Mouse (Mus musculus) neural tube, embryonic 13.5 days (tissue): ENCODE measurements around the gene Clip4. TPM values are rescaled to one million over a fixed set of nuclear protein-coding genes. Genes with fewer than 3 reads are reported as not detected.
"Not testable (repeated sequence)": the region's sequence is repeated elsewhere in the genome, so short reads cannot be mapped to it uniquely, and the experiment has no call there.

ENCODE experiments used
- ATAC-seq: fragments of 200-750 bp; cut with Nextera tagmentation; 2 replicates; pipeline ENCODE4 v1.8.0; 2017; ENCODE audit warnings: low read depth, mild to moderate bottlenecking, moderate TSS enrichment, moderate library complexity
- H3K27ac ChIP-seq: fragments of 300-500 bp; sonication (generic); replicated peaks from 2 replicates; pipeline ENCODE4 v1.5.1; 2015; ENCODE audit warnings: moderate library complexity, mild to moderate bottlenecking, inconsistent platforms
- H3K27me3 ChIP-seq: fragments of 300-500 bp; sonication (generic); 2 replicates; pipeline ENCODE4 v1.6.1; 2015; ENCODE audit warnings: mild to moderate bottlenecking, inconsistent platforms
- H3K36me3 ChIP-seq: fragments of 300-500 bp; sonication (generic); 2 replicates; pipeline ENCODE4 v1.6.1; 2015; ENCODE audit warnings: mild to moderate bottlenecking, inconsistent platforms
- H3K4me1 ChIP-seq: fragments of 300-500 bp; sonication (generic); replicated peaks from 2 replicates; pipeline ENCODE4 v1.6.1; 2015; ENCODE audit warnings: inconsistent platforms
- H3K4me2 ChIP-seq: fragments of 300-500 bp; sonication (generic); 2 replicates; pipeline ENCODE4 v1.6.1; 2015; ENCODE audit warnings: inconsistent platforms, mild to moderate bottlenecking, moderate library complexity
- H3K4me3 ChIP-seq: fragments of 300-500 bp; sonication (generic); 2 replicates; pipeline ENCODE4 v1.5.1; 2015; ENCODE audit warnings: mild to moderate bottlenecking, inconsistent platforms
- H3K9ac ChIP-seq: fragments of 300-500 bp; sonication (generic); 2 replicates; pipeline ENCODE4 v1.6.1; 2015; ENCODE audit warnings: moderate library complexity, mild to moderate bottlenecking, inconsistent platforms
- H3K9me3 ChIP-seq: fragments of 300-500 bp; sonication (generic); 2 replicates; pipeline ENCODE4 v1.6.1; 2016; ENCODE audit warnings: inconsistent platforms
- WGBS: fragments of 180-500 bp; shearing (Covaris S2); methylation state at CpG from one replicate; pipeline ENCODE4 v1.1.7; 2015; 5-methylcytosine and 5-hydroxymethylcytosine counted together
- polyA plus RNA-seq: library from polyadenylated mRNA; unstranded; fragments of >200 nt; fragmentation: Nextera tagmentation; extraction: Ambion mirVana; gene quantifications from 2 replicates; pipeline ENCODE4 v1.2.1, GENCODE M21; 2015

Clip4 gene
- polyA plus RNA-seq: 9.5 and 11.3 TPM in 2 replicates

DNA sequence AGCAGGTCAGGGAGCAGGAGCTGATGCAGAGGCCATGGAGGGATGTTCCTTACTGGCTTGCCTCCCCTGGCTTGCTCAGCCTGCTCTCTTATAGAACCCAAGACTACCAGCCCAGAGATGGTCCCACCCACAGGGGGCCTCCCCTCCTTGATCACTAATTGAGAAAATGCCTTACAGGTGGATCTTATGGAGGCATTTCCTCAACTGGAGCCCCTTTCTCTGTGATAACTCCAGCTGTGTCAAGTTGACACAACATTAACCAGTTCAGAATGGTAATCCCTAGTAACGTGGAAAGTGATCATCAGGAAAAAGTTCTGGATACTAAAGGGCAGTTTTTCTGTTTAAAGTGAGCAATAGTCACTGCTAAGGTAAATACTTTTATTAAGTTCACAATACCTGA lies at the start of gene Clip4:
Clip4 (plus strand) TSS at position 301 of the 400 bp plus-strand sequence.
- not testable (repeated sequence) for H3K36me3 ChIP-seq, H3K9ac ChIP-seq, H3K27ac ChIP-seq

DNA sequence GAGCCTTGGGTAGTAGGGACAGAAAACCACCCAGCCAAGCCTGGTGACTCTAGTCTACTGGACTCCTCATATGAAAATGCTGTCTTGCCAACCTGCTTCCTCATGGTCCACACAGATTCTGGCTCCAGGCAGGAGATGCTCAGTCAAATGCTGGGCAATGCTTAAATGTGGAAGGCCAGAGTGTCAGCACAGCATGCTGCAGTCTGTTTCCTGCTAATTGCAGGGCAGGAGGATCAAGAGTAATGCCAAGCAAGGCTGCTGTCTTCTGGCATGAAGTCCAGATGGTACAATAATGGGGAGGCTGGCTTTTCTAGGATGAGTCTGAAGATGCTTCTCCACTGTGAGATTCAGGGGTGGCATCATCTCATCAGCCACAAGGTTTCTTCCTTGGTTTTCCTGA lies 47.8 kb upstream of the Clip4 start:
- Histone ChIP-seq H3K9me3 (no peaks in the 10 kb centered on the region), H3K27ac (no peak overlapping the region), H3K27me3 (no peaks in the 10 kb centered on the region), H3K4me2 (no peak overlapping the region), H3K36me3 (no peaks in the 10 kb centered on the region), H3K4me1 (no peaks in the 10 kb centered on the region), H3K9ac (no peak overlapping the region), H3K4me3 (no peak overlapping the region)
- ATAC-seq: no peak

More for the DNA sequence above, at the start of gene Clip4:
- H3K9me3 ChIP-seq, H3K4me2 ChIP-seq, H3K4me1 ChIP-seq, H3K4me3 ChIP-seq, H3K27me3 ChIP-seq, ATAC-seq: not testable (repeated sequence)
- 91% methylated on average over 1 of the region's 1 CpGs for WGBS

DNA sequence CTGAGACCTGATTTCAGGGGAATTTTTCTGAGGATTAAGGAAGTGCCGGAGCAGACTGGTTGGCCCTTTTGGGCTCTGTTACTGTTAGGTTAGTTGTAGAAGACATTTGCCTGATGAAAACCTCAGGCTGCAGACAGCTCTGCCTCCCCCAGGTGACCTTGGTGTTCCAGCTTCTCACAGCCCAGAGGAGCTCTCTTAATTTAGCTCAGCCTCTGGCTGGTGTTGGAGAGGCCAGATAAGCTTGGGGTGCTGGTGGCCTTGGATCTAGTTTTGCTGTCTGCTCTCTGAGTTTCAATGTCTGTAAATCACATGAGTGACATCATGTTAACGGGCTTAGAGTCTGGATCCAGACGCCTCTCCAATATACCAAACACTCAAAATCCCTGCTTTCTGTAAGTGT lies 47.3 kb upstream of the Clip4 start:
- ATAC-seq: no peak
- H3K9ac ChIP-seq: no peak overlapping the region
- H3K4me1 ChIP-seq: no peaks in the 10 kb centered on the region
- H3K36me3 ChIP-seq: no peaks in the 10 kb centered on the region
- 85% methylated on average over 3 of the region's 3 CpGs for WGBS
- H3K27me3 ChIP-seq: no peaks in the 10 kb centered on the region
- H3K27ac ChIP-seq: no peak overlapping the region
- no peak overlapping the region for H3K4me2 ChIP-seq
- H3K9me3 ChIP-seq: no peaks in the 10 kb centered on the region
- H3K4me3 ChIP-seq: no peak overlapping the region

DNA sequence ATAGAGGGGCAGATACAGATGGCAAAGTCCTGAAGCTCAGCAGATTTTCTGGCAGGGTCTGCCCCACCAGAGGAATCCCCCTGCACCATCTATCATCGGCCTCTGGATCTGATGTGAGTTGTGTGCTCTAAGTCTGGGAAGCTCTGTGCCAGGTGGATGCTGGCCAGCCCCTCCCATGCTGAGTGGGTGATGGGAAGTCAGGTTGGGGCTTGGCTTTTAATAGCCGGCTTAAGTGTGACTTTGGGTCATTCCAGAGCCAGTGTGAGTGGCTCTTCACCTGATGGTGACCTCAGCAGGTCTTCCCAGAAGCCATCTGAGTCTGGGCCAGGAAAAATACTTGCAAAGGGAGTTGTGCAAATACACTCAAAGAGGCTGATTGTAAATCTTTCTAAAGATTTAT lies 37.6 kb upstream of the Clip4 start:
- 65% methylated on average over 2 of the region's 2 CpGs for WGBS
- ATAC-seq: 0 out of 2 replicates have a peak, but pooled peaks have one; percentile 32
- no peaks in the 10 kb centered on the region for H3K4me1 ChIP-seq

DNA sequence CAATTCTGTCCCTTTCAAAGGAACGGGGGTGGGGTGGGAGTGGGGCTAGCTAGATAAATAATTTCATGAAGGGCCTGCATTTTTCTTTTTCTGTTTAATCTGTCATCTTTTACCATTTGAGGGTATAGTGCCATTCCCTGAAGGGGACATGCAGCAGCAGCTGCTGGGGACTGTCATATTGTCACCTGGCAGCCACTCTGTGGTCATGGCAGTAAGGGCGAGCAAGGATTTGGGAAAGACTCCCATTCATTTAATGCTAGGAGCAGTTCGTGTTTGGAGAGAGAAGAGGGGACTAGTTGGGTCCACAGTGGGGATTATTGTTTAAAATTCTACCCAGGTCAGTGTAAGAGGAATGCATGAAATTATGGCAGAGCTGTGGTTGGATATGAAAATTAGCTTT lies 31.8 kb upstream of the Clip4 start:
- no peaks in the 10 kb centered on the region for H3K27me3 ChIP-seq
- H3K4me3 ChIP-seq: no peak overlapping the region
- no peak overlapping the region for H3K9ac ChIP-seq
- WGBS: 73% methylated on average over 3 of the region's 3 CpGs
- H3K9me3 ChIP-seq: no peaks in the 10 kb centered on the region
- no peak overlapping the region for H3K27ac ChIP-seq
- ATAC-seq: no peak
- H3K36me3 ChIP-seq: no peaks in the 10 kb centered on the region
- no peak overlapping the region for H3K4me2 ChIP-seq
- no peaks in the 10 kb centered on the region for H3K4me1 ChIP-seq

More for the DNA sequence above, 37.6 kb upstream of the Clip4 start:
- Histone ChIP-seq H3K9ac (no peak overlapping the region), H3K9me3 (no peaks in the 10 kb centered on the region), H3K36me3 (no peaks in the 10 kb centered on the region), H3K4me2 (no peak overlapping the region), H3K27ac (no peak overlapping the region), H3K4me3 (no peak overlapping the region), H3K27me3 (no peaks in the 10 kb centered on the region)

DNA sequence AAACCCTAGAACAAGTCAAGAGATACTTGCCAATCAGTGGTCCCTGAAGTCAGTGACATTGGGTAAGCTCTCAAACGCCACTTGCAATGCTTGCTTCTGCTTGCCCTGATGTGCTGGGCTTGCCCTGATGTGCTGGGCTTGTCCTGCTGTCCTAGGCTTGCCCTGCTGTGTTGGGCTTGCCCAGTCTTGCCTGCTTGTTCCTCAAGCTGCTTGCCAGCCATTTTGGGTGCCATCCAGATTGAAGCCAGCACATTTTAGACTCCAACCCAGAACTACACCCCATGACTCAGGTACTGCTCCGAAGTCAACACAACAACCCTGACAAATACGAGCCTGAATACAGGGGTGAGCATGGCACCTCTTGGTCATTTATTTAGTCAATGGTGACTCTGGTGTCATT lies 26.1 kb upstream of the Clip4 start:
- no peak overlapping the region for H3K27ac ChIP-seq

DNA sequence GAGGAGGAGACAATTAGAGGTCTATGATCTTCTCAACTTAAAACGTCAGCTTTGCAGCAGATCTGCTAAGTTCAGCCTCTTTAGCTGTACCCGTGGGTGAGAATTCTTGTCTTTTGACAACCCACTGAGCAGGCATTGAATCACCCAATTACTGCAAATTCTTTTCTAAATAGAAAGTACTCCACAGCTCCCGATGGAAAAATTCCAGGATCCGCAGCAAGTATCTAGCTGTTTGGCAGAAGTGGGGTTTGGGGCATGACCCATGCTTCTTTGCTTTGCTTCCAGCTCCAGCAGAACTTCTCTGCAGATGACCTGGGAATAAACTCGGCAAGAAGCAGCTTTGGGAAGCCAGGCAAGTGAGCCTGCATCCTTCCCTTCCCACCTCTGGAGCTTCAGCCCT lies 25.3 kb upstream of the Clip4 start:
- Histone ChIP-seq H3K9ac (no peak overlapping the region), H3K9me3 (no peaks in the 10 kb centered on the region), H3K4me1 (peaks cover 21% of the 10 kb centered on the region), H3K4me3 (no peak overlapping the region), H3K4me2 (no peak overlapping the region), H3K27ac (no peak overlapping the region), H3K27me3 (no peaks in the 10 kb centered on the region), H3K36me3 (no peaks in the 10 kb centered on the region)
- WGBS: 36% methylated on average over 5 of the region's 5 CpGs
- ATAC-seq: no peak

More for the DNA sequence above, 26.1 kb upstream of the Clip4 start:
- 88% methylated on average over 3 of the region's 3 CpGs for WGBS
- H3K27me3 ChIP-seq: no peaks in the 10 kb centered on the region
- H3K4me3 ChIP-seq: no peak overlapping the region
- H3K36me3 ChIP-seq: no peaks in the 10 kb centered on the region
- no peak overlapping the region for H3K4me2 ChIP-seq
- H3K9me3 ChIP-seq: no peaks in the 10 kb centered on the region
- no peak overlapping the region for H3K9ac ChIP-seq
- peaks cover 18% of the 10 kb centered on the region for H3K4me1 ChIP-seq
- ATAC-seq: no peak

DNA sequence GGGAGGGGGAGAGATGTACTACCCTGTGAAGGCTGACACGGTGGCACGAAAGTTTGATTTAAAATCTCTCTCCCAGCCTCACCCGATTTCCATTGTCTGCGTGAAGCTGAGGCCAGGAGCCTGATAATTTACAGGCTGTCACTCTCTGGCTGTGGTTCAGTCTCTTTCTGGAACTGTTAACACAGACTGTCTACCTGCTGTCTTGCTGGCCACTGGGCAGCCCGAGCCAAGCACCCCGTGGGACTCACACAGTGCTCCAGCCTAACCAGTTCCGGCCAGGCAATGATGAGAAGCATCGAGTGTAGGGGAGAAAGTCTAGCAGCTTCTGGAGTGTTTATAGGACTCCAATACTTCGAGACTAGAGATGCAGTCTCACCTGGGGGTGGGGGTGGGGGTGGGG lies 22.2 kb upstream of the Clip4 start:
- peak overlapping the region; percentile 6; the same call in 1 of the 2 replicates for H3K27ac ChIP-seq
- ATAC-seq: peak; percentile 53; the same call in 1 of the 2 replicates
- no peaks in the 10 kb centered on the region for H3K9me3 ChIP-seq
- H3K36me3 ChIP-seq: no peaks in the 10 kb centered on the region
- 42% methylated on average over 9 of the region's 9 CpGs for WGBS
- peaks cover 22% of the 10 kb centered on the region for H3K4me1 ChIP-seq
- no peak overlapping the region for H3K4me3 ChIP-seq
- H3K4me2 ChIP-seq: no peak overlapping the region
- no peaks in the 10 kb centered on the region for H3K27me3 ChIP-seq
- no peak overlapping the region for H3K9ac ChIP-seq

DNA sequence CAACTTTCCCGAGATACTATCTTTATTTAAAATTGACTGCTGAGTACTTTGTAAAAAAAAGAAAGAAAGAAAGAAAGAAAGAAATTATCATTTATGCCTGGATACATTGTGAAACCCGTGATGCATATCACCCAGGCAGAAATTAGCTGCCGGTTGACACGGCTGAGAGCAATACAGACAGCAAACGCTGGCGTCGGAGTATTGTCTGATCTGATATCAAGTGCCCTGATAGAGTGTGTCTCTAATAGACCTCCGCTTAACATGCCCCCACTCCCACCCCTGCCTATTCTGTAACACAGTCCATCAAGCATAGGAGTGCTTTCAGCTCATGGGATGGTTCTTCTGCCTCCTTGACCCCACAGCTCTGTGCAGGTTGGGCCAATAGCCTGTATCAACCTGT lies 20.7 kb upstream of the Clip4 start:
- H3K4me2 ChIP-seq: no peak overlapping the region
- ATAC-seq: peak; percentile 59; the same call in 1 of the 2 replicates
- no peak overlapping the region for H3K9ac ChIP-seq
- no peaks in the 10 kb centered on the region for H3K36me3 ChIP-seq
- H3K9me3 ChIP-seq: no peaks in the 10 kb centered on the region
- H3K4me3 ChIP-seq: no peak overlapping the region
- H3K27ac ChIP-seq: peak overlapping the region; percentile 57
- 51% methylated on average over 8 of the region's 8 CpGs for WGBS
- H3K27me3 ChIP-seq: no peaks in the 10 kb centered on the region
- H3K4me1 ChIP-seq: peaks cover 22% of the 10 kb centered on the region

DNA sequence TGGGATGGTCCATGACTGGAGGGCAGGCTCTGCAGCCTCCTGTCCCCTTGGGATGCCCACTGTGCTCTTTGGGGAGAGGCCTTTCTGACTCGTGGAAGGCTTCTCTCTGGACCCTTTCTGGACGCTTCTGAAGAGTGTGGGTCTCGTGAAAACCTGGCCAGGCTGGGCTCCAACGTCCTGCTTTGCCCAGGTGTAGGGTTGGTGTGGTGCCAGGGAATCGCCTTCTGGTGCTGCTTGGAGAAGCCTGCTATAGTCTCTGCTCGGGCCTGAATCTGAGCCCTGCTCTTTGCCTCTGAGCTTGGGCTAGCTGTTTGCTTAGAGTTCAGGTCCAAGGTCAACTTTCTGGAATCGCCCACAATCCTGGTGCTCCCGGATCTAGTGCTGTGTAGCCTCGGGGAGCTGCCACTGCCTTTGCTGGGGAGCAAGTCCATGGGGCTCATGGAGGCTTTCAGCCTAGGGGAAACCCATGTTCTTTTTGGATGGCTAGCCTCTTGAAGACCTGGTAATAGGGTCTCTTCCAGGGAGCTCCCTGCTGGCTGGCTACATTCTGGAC lies 18.6 kb upstream of the Clip4 start:
- no peaks in the 10 kb centered on the region for H3K9me3 ChIP-seq
- ATAC-seq: no peak
- H3K27me3 ChIP-seq: no peaks in the 10 kb centered on the region
- no peak overlapping the region for H3K27ac ChIP-seq
- H3K4me1 ChIP-seq: peaks cover 22% of the 10 kb centered on the region
- 80% methylated on average over 9 of the region's 9 CpGs for WGBS
- no peak overlapping the region for H3K9ac ChIP-seq
- H3K4me2 ChIP-seq: no peak overlapping the region
- no peak overlapping the region for H3K4me3 ChIP-seq
- H3K36me3 ChIP-seq: no peaks in the 10 kb centered on the region

DNA sequence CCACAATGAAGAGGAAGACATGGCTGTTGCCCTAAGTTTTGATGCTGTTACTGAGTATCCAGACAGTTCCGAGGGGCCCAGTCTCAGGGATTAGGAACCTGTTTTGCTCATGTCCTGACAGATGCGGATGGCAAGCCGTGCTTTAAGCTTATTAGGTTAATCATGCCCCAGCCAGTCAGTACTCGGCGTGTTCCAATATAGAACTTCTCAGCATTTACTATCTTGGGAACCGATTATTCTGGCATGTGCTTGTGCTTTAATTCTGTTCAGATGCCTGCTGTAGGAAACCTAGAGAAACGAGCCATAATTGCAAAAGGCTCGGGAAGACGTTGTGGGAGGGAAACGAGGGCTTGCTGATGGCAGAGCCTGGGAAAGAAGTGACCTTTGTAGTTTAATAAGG lies 15.4 kb upstream of the Clip4 start, which contains the start of gene Pcare:
Pcare (minus strand) TSS at position 64 of the 400 bp plus-strand sequence.
- WGBS: 78% methylated on average over 10 of the region's 10 CpGs
- Histone ChIP-seq H3K27ac (no peak within 1 kb of the TSS), H3K36me3 (no peaks in the 10 kb centered on the region), H3K27me3 (no peaks in the 10 kb centered on the region), H3K4me1 (peaks cover 2% of the 10 kb centered on the region; the same call in 1 of the 2 replicates), H3K4me3 (no peak within 1 kb of the TSS), H3K9ac (no peak within 1 kb of the TSS), H3K9me3 (no peaks in the 10 kb centered on the region), H3K4me2 (no peak within 1 kb of the TSS)
- no peak for ATAC-seq

DNA sequence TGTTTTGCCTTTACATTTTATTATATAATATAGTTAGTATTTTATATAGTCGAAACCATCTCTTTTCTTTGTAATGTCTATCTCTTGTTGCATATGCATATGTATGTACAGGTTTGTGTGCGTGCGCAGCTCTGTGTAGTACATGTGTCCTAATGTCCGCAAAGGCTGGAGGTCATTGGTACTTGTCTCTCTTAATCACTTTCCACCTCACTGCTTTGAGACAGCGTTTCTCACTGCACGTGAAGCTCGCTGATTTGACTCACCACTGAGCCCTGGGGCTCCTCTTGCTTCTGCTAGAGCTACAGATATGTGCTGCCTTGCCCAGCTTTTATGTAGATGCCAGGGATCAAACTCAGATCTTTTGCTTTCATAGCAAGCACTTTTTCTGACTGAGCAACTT lies 7.7 kb upstream of the Clip4 start:
- Histone ChIP-seq H3K9me3 (no peaks in the 10 kb centered on the region), H3K27ac (no peak overlapping the region), H3K36me3 (no peaks in the 10 kb centered on the region), H3K4me2 (no peak overlapping the region), H3K9ac (no peak overlapping the region), H3K4me1 (no peaks in the 10 kb centered on the region), H3K4me3 (no peak overlapping the region), H3K27me3 (no peaks in the 10 kb centered on the region)
- 85% methylated on average over 7 of the region's 7 CpGs for WGBS
- ATAC-seq: no peak

DNA sequence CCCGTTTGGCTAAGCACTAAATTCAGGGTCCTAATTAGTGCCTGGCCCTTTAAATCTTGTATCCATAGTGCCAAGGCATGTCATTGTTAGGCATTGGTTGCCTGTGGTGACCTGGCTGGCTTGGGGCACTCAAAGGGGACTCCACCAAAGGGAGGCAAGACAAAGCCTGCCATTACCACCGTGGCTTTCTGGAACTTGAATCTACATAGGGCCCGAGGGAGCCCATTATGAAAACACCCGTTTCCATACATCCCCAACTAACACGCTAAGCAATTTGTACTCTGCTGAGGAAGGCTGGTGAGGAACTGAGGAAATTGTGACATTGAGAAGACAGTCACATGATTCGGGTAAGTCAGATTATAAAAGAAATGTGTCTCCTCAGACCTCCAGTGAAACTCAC lies 1.3 kb downstream of the Clip4 start:
- ATAC-seq: peak; percentile 69
- Histone ChIP-seq H3K27me3 (no peaks in the 10 kb centered on the region), H3K9ac (no peak overlapping the region), H3K36me3 (no peaks in the 10 kb centered on the region), H3K4me1 (peaks cover 9% of the 10 kb centered on the region), H3K27ac (no peak overlapping the region), H3K4me3 (no peak overlapping the region), H3K4me2 (peak overlapping the region; percentile 28), H3K9me3 (no peaks in the 10 kb centered on the region)
- 8% methylated on average over 6 of the region's 6 CpGs for WGBS
